Mouse (Mus musculus) midbrain, postnatal 0 days (tissue): ENCODE measurements at regions not wholly inside any gene's neighbourhood (a gene's known extent, or its start where the extent isn't known, plus 50 kb on each side); places are given as distances from the start of the nearest gene placed in this dataset.

Experiments
- ATAC-seq: fragments of 200-750 bp; cut with Nextera tagmentation; 2 replicates; pipeline ENCODE4 v1.8.0; 2017; ENCODE audit warnings: moderate number of reproducible peaks, mild to moderate bottlenecking, moderate TSS enrichment, moderate library complexity; ENCODE audit not compliant: low FRiP score
- DNase-seq: peaks from one replicate; pipeline ENCODE4 v3.0.0-alpha.2; 2015; ENCODE audit warnings: low spot score
- H3K27ac ChIP-seq: fragments of 300-500 bp; sonication (generic); 2 replicates; pipeline ENCODE4 v1.5.1; 2014; ENCODE audit warnings: low read depth, mild to moderate bottlenecking, low read length, mixed read lengths
- H3K27me3 ChIP-seq: fragments of 300-500 bp; sonication (generic); 2 replicates; pipeline ENCODE4 v1.6.1; 2014; ENCODE audit warnings: low read length, control low read depth, mixed read lengths; ENCODE audit not compliant: insufficient read depth
- H3K36me3 ChIP-seq: fragments of 300-500 bp; sonication (generic); 2 replicates; pipeline ENCODE4 v1.6.1; 2014; ENCODE audit warnings: low read length, control low read depth, mixed read lengths; ENCODE audit not compliant: insufficient read depth
- H3K4me1 ChIP-seq: fragments of 300-500 bp; sonication (generic); 2 replicates; pipeline ENCODE4 v1.6.1; 2014; ENCODE audit warnings: mild to moderate bottlenecking, control low read depth, antibody characterized with exemption, low read length, mixed read lengths; ENCODE audit not compliant: insufficient read depth
- H3K4me2 ChIP-seq: fragments of 300-500 bp; sonication (generic); 2 replicates; pipeline ENCODE4 v1.6.1; 2014; ENCODE audit warnings: low read depth, mild to moderate bottlenecking, low read length, mixed read lengths; ENCODE audit not compliant: poor library complexity, severe bottlenecking
- H3K4me3 ChIP-seq: fragments of 300-500 bp; sonication (generic); 2 replicates; pipeline ENCODE4 v1.5.1; 2014; ENCODE audit warnings: low read depth, mild to moderate bottlenecking, low read length, moderate library complexity
- H3K9ac ChIP-seq: fragments of 300-500 bp; sonication (generic); replicated peaks from 2 replicates; pipeline ENCODE4 v1.6.1; 2014; ENCODE audit warnings: mild to moderate bottlenecking, low read length, moderate library complexity, mixed read lengths; ENCODE audit not compliant: poor library complexity, severe bottlenecking
- H3K9me3 ChIP-seq: fragments of 300-500 bp; sonication (generic); 2 replicates; pipeline ENCODE4 v1.6.1; 2016; ENCODE audit warnings: low read length, control low read depth
- CTCF ChIP-seq: IDR thresholded peaks from 2 replicates; pipeline ENCODE4 v1.5.1; 2016; ENCODE audit warnings: antibody characterized with exemption, mild to moderate bottlenecking
- WGBS: fragments of 180-500 bp; shearing (Covaris S2); extraction: QIAGEN DNeasy Blood & Tissue Kit; methylation state at CpG from one replicate; pipeline ENCODE4 v1.1.7; 2014; 5-methylcytosine and 5-hydroxymethylcytosine counted together

- Histone ChIP-seq H3K36me3 (no peaks in the 10 kb centered on the region), H3K4me3 (no peak overlapping the region), H3K4me1 (no peaks in the 10 kb centered on the region), H3K4me2 (no peak overlapping the region), H3K27me3 (no peaks in the 10 kb centered on the region), H3K9ac (no peak overlapping the region), H3K27ac (no peak overlapping the region), H3K9me3 (no peaks in the 10 kb centered on the region)
- no peak for TF ChIP-seq CTCF
- ATAC-seq (no peak), DNase-seq (no peak)
- WGBS, result 90% methylated on average over 2 of the region's 2 CpGs
Observed at GRCm38 (mm10) chr5:47742727-47743126, 240.2 kb upstream of the Slit2 start.

- no peak overlapping the region for H3K27ac ChIP-seq
- no peaks in the 10 kb centered on the region for H3K27me3 ChIP-seq
- H3K36me3 ChIP-seq, result no peaks in the 10 kb centered on the region
- no peaks in the 10 kb centered on the region for H3K4me1 ChIP-seq
- no peak for TF ChIP-seq CTCF
- no peak for ATAC-seq
- no peak overlapping the region for H3K9ac ChIP-seq
- H3K9me3 ChIP-seq, result no peaks in the 10 kb centered on the region
- DNase-seq, result no peak
- H3K4me3 ChIP-seq, result no peak overlapping the region
- 91% methylated on average over 2 of the region's 2 CpGs for WGBS
- no peak overlapping the region for H3K4me2 ChIP-seq
Observed at GRCm38 (mm10) chr5:47745177-47745576, 237.8 kb upstream of the Slit2 start.

- Histone ChIP-seq H3K4me3 (no peak overlapping the region), H3K9me3 (no peaks in the 10 kb centered on the region), H3K4me1 (no peaks in the 10 kb centered on the region), H3K27ac (no peak overlapping the region), H3K4me2 (no peak overlapping the region), H3K9ac (no peak overlapping the region), H3K36me3 (no peaks in the 10 kb centered on the region), H3K27me3 (no peaks in the 10 kb centered on the region)
- DNase-seq (no peak), ATAC-seq (no peak)
- 93% methylated on average over 2 of the region's 2 CpGs for WGBS
- no peak for TF ChIP-seq CTCF
Observed at GRCm38 (mm10) chr5:47751907-47752306, 231.0 kb upstream of the Slit2 start.

DNA sequence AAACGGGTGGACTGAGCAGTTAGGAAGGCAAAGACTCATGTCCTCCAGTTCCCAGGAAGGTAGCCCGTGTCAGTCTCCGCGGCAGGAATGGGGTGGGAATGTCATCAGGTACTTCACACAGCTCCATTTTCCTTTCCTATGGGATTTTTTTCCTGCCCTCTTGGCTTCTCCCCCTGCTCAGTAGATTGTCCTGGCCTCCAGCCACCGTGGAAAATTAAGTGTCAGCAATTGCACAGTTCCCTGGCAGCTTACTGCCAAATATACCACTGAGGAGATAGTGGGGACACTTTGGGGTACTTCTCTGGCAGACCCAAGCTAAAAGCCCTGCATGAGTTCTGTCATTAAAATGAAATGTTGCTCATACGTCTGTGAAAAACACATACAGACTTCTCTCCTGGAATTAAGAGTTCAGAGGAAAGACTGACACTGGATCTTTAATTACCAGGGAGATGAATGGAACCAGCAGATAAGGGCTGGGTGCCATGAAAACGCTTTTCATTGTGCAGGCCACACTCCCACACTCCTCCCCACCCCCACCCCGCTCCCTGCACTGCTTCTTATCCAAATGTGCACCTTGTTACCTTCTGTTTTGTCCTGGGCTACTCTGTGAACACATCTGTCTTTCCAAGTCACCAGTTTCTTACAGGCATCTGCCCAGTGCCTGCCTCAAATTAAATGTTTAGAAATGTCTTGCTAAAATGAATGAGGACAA lies 210.1 kb upstream of the Slit2 start:
- no peak for TF ChIP-seq CTCF
- DNase-seq (peak; percentile 15), ATAC-seq (no peak; the same call in 1 of the 2 replicates)
- no peak overlapping the region for H3K4me2 ChIP-seq
- no peak overlapping the region for H3K9ac ChIP-seq
- no peak overlapping the region for H3K27ac ChIP-seq
- 46% methylated on average over 8 of the region's 8 CpGs for WGBS
- H3K9me3 ChIP-seq, result no peaks in the 10 kb centered on the region
- H3K27me3 ChIP-seq, result no peaks in the 10 kb centered on the region
- H3K36me3 ChIP-seq, result no peaks in the 10 kb centered on the region
- H3K4me1 ChIP-seq, result no peaks in the 10 kb centered on the region
- no peak overlapping the region for H3K4me3 ChIP-seq

GRCm38 (mm10) chr5:47773354-47773743 lies 209.6 kb upstream of the Slit2 start:
- no peaks in the 10 kb centered on the region for H3K36me3 ChIP-seq
- DNase-seq (no peak), ATAC-seq (no peak)
- H3K9ac ChIP-seq, result no peak overlapping the region
- H3K9me3 ChIP-seq, result no peaks in the 10 kb centered on the region
- H3K27me3 ChIP-seq, result no peaks in the 10 kb centered on the region
- H3K4me2 ChIP-seq, result no peak overlapping the region
- no peak for TF ChIP-seq CTCF
- no peaks in the 10 kb centered on the region for H3K4me1 ChIP-seq
- no peak overlapping the region for H3K27ac ChIP-seq
- H3K4me3 ChIP-seq, result no peak overlapping the region
- 62% methylated on average over 3 of the region's 3 CpGs for WGBS

DNA sequence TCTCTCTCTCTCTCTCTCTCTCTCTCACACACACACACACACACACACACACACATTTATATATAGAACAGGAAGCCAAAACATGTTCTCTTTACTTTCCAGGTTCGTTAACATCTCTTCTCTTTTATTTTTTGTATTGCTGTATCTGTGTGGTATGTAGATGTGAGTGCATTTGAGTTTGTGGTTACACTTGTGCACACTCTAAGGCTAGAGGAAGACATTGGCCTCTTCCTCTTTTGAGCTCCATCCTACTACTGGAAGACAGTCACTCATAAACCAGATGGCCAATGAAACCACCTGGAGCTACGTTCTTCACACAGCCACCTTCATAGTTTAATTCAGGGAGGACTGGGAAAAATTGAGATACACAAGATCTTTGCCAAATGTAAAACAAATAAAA lies 202.1 kb upstream of the Slit2 start:
- Histone ChIP-seq H3K27ac (no peak overlapping the region), H3K36me3 (no peaks in the 10 kb centered on the region), H3K4me1 (no peaks in the 10 kb centered on the region), H3K9ac (no peak overlapping the region), H3K9me3 (no peaks in the 10 kb centered on the region), H3K4me2 (no peak overlapping the region), H3K27me3 (no peaks in the 10 kb centered on the region), H3K4me3 (no peak overlapping the region)
- 94% methylated on average over 2 of the region's 2 CpGs for WGBS
- no peak for TF ChIP-seq CTCF
- ATAC-seq (no peak), DNase-seq (no peak)
